Mouse (Mus musculus) cortical plate, adult 2 months (tissue): ENCODE measurements around the gene Cacna1c. TPM values are rescaled to one million over a fixed set of nuclear protein-coding genes. Genes with fewer than 3 reads are reported as not detected.

Experiments used
- H3K27ac ChIP-seq: fragments of 200-500 bp; 2 replicates; pipeline ENCODE4 v1.5.1; 2012; ENCODE audit warnings: low read length, control low read depth, inconsistent platforms; ENCODE audit not compliant: insufficient read depth
- H3K4me1 ChIP-seq: fragments of 200-500 bp; 2 replicates; pipeline ENCODE4 v1.6.1; 2011; ENCODE audit warnings: low read length; ENCODE audit not compliant: control insufficient read depth, insufficient read depth
- H3K4me3 ChIP-seq: fragments of 200-500 bp; 2 replicates; pipeline ENCODE4 v1.5.1; 2011; ENCODE audit warnings: mild to moderate bottlenecking, low read length, control low read depth; ENCODE audit not compliant: insufficient read depth
- CTCF ChIP-seq: fragments of 200-500 bp; IDR thresholded peaks from 2 replicates; pipeline ENCODE4 v1.5.1; 2011; ENCODE audit warnings: mild to moderate bottlenecking, control low read depth, low read length; ENCODE audit not compliant: insufficient read depth; ENCODE audit errors: extremely low read depth
- POLR2A ChIP-seq: fragments of 200-500 bp; IDR thresholded peaks from 2 replicates; pipeline ENCODE4 v1.6.1; 2011; ENCODE audit warnings: mild to moderate bottlenecking, low read length, control low read depth; ENCODE audit not compliant: insufficient read depth; ENCODE audit errors: extremely low read depth
- polyA plus RNA-seq: library from polyadenylated mRNA; depleted of rRNA; stranded (reverse); fragments of >200 nt; gene quantifications from 2 replicates; pipeline ENCODE4 v1.2.3, GENCODE M21; 2012

Gene Cacna1c
- polyA plus RNA-seq, 1 experiment, result 15.9 TPM

- peaks cover 9% of the 10 kb centered on the region for H3K4me1 ChIP-seq
- H3K4me3 ChIP-seq, result no peak overlapping the region
- H3K27ac ChIP-seq, result no peak overlapping the region
- TF ChIP-seq CTCF (no peak), POLR2A (no peak)
Measured at GRCm38 (mm10) chr6:118805139-118805538, 391.1 kb downstream of the Cacna1c start.

GRCm38 (mm10) chr6:118802286-118802685 lies 393.9 kb downstream of the Cacna1c start:
- peaks cover 6% of the 10 kb centered on the region for H3K4me1 ChIP-seq
- no peak overlapping the region for H3K27ac ChIP-seq
- no peak for TF ChIP-seq CTCF
- no peak for TF ChIP-seq POLR2A
- H3K4me3 ChIP-seq, result no peak overlapping the region

GRCm38 (mm10) chr6:118796393-118796792 lies 399.8 kb downstream of the Cacna1c start:
- H3K27ac ChIP-seq, result no peak overlapping the region
- H3K4me1 ChIP-seq, result peaks cover 10% of the 10 kb centered on the region
- TF ChIP-seq POLR2A (no peak), CTCF (no peak)
- no peak overlapping the region for H3K4me3 ChIP-seq

DNA sequence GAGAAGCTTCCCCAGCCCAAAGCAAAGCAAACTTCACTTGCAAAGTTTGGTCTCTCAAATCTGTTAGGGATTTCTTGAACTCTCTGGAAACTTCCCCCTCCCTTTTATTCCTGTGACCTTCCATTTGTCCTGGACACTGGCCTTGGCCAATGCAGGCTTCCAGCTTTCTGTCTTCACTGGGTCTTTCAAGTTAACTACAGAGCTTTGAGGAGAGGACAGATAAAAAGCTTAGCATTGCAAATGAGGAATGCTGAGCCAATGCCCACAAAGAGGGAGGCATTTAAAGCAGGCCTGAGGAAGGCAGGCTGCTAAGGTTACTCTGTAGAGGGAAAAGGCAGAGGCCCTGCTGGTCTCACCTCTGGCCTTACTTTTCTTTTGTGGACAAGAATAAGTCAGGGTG lies 400.5 kb downstream of the Cacna1c start:
- Histone ChIP-seq H3K4me1 (peaks cover 11% of the 10 kb centered on the region), H3K27ac (no peak overlapping the region), H3K4me3 (no peak overlapping the region)
- TF ChIP-seq CTCF, result no peak
- TF ChIP-seq POLR2A, result no peak

DNA sequence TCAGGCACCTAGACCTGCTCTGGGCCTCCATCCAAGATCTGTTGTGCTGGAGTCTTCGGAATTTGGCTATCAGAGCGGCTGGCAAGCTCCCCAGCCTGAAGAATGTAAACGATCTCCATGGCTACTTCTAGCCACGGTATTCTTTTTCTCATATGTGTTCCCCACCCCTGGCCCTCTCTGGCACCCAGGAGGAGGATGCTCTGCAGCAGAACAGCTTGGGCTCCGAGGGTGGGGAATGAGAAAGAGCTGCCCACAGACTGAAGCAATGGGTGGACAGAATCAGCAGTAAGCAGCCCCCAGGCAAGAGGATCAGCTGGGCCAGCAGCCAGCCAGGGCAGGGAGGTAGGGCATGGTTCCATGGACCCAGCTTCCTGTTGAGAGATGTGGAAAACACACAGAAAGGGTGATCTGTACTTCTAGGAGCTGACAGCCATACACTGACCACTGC lies 404.3 kb downstream of the Cacna1c start:
- TF ChIP-seq CTCF (no peak), POLR2A (no peak)
- no peak overlapping the region for H3K4me3 ChIP-seq
- no peak overlapping the region for H3K27ac ChIP-seq
- peaks cover 11% of the 10 kb centered on the region for H3K4me1 ChIP-seq

DNA sequence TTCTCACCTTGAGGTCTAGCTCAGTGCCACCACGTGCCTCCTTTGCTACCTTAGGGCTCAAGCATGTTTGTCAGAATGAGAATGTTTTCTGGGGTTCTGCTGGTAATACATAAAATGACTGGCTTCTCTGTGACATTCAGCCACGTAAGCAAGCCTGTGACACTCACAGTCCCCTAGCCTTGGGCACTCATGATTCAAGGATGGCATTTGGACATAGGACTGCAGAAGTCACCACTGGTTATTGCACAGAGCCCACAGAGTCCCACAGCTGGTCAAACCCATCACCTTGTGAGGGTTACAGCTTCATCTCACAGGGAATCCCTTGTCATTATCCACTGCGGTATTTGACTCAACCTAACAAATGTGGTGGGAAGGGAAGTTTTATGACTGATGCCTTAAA lies 408.3 kb downstream of the Cacna1c start:
- TF ChIP-seq CTCF (no peak), POLR2A (no peak)
- Histone ChIP-seq H3K4me3 (no peak overlapping the region), H3K27ac (no peak overlapping the region), H3K4me1 (peaks cover 7% of the 10 kb centered on the region)

DNA sequence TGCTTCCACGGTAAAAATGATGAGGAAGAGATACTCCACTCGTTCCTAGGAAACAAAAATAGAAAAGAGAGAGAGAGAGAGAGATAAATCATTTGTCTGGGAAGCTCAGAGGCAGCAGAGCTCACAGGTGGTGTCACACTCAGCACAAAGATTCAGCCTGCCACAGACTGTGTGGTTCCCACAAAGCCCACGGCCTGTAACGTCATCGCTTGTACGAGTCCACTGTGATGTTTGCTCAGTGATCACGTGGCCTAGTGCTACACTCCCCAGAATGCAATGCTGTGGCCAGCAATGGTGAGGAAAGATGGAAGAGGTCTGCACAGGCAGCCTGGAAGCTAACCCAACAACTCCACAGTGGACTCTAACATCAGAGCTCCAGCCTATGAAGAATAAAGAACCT lies 415.9 kb downstream of the Cacna1c start:
- Histone ChIP-seq H3K4me3 (no peak overlapping the region), H3K27ac (no peak overlapping the region), H3K4me1 (peaks cover 4% of the 10 kb centered on the region)
- TF ChIP-seq POLR2A, result no peak
- TF ChIP-seq CTCF, result no peak

- H3K4me1 ChIP-seq, result peaks cover 4% of the 10 kb centered on the region
- no peak for TF ChIP-seq CTCF
- TF ChIP-seq POLR2A, result no peak
- H3K4me3 ChIP-seq, result no peak overlapping the region
- H3K27ac ChIP-seq, result no peak overlapping the region
Measured at GRCm38 (mm10) chr6:118779201-118779600, 417.0 kb downstream of the Cacna1c start.

DNA sequence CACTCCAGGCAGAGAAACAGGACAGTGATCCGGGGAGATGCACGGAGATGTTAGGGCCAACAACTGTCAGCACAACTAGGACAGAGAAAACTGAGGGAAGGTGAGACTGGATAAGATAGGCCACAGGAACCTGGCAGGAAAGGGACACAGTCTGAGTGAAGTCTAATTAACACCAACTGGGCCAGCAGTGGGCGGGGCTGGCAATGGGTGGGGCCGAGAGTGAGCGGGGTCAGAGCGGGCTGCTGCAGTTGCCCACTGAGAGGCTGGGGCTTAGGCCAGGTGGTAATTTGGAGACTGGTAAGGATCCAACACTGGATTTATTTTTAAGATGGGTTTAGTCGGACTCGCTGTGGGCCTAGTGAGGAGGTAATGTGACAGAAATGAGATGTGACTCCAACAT lies 418.8 kb downstream of the Cacna1c start:
- Histone ChIP-seq H3K4me1 (peaks cover 8% of the 10 kb centered on the region), H3K4me3 (no peak overlapping the region), H3K27ac (no peak overlapping the region)
- TF ChIP-seq POLR2A (no peak), CTCF (no peak)

DNA sequence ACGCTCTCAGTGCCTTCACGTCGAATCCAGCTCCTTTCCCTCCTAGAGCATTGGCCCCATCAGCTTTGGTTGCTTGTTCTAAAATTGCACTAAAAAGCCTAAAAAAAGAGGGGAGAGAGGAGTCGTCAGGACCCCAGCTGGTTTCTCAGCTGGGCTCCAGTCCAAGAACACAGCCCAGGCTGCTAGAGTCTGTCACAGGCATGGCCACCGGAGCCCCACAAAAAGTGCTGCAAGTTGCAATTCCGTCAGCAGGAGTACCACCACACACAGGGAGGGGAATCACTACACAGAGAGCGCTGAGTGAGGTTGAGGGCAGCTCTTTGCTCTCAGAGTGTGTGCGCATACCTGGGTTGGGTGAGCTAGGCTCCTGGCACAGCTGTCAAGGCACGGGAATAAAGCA lies 419.8 kb downstream of the Cacna1c start:
- Histone ChIP-seq H3K27ac (no peak overlapping the region), H3K4me3 (no peak overlapping the region), H3K4me1 (peaks cover 10% of the 10 kb centered on the region)
- TF ChIP-seq CTCF (no peak), POLR2A (no peak)

DNA sequence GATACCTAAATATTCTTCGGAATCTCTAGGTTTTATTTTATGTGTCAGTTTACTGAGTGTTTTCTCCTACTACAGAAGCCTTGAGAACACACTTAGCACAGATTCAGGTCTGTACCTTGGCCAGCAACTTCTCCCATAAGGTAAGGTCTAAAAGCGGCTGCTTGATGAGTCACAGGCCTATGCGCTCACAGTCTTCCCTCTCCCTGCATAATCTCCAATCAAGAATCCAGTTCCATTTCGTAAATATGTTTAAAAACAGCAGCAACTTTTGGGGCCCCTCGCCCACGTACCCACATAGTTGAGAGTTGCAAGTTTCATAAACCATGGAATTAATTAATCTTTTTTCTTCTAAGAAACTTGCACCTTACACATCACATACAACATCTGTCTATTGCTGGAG lies 423.6 kb downstream of the Cacna1c start:
- peaks cover 8% of the 10 kb centered on the region; the same call in 1 of the 2 replicates for H3K4me1 ChIP-seq
- no peak overlapping the region for H3K4me3 ChIP-seq
- no peak overlapping the region for H3K27ac ChIP-seq
- no peak for TF ChIP-seq POLR2A
